Mouse (Mus musculus): ENCODE results near the gene Dennd4c. TPM values are rescaled to one million over a fixed set of nuclear protein-coding genes. Genes with fewer than 3 reads are reported as not detected.

Dennd4c gene
- total and polyA plus RNA-seq, 2 experiments = 2.7 to 18.9 TPM

DNA sequence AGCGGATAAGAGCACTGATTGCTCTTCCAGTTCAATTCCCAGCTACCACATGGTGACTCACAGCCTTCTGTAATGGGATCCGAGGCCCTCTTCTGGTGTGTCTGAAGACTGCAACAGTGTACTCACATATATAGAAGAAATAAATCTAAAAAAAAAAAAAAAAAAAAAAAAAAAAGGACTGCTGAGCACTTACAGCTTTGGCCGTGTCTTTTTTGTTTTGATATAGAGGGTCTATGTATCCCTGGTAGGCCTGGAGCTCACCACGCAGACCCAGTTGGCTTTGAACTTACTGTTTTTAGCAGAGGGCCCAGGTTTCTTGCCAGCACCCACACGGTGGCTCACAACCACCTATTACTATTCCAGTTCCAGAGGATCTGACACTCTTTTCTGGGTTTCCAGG lies 115.7 kb downstream of the Dennd4c start:
- Histone ChIP-seq H3K4me1 (ENCODE audit: control insufficient read depth, insufficient read depth, low read length) (no peaks in the 10 kb centered on the region), H3K36me3 (ENCODE audit: control insufficient read depth, insufficient read depth, low read length) (no peaks in the 10 kb centered on the region), H3K79me2 (ENCODE audit: control insufficient read depth, insufficient read depth, low read length) (no peaks in the 10 kb centered on the region), H3K27ac (replicated peaks; ENCODE audit: insufficient read depth, low read depth, low read length) (no peak overlapping the region), H3K4me3 (ENCODE audit: insufficient read depth, low read depth, low read length) (no peak overlapping the region), H3K27me3 (ENCODE audit: control insufficient read depth, insufficient read depth, low read length) (no peaks in the 10 kb centered on the region), H3K9ac (ENCODE audit: low read depth, low read length) (no peak overlapping the region)
- WGBS = 86% methylated on average over 5 of the region's 5 CpGs
- TF ChIP-seq CTCF (IDR thresholded peaks at IDR 0.05; ENCODE audit: low read depth, low read length) (no peak), POLR2A (IDR thresholded peaks at IDR 0.05; ENCODE audit: extremely low read depth, insufficient read depth, low read length) (no peak)
- no peak for DNase-seq (ENCODE audit: extremely low read depth, low read depth, low spot score)

DNA sequence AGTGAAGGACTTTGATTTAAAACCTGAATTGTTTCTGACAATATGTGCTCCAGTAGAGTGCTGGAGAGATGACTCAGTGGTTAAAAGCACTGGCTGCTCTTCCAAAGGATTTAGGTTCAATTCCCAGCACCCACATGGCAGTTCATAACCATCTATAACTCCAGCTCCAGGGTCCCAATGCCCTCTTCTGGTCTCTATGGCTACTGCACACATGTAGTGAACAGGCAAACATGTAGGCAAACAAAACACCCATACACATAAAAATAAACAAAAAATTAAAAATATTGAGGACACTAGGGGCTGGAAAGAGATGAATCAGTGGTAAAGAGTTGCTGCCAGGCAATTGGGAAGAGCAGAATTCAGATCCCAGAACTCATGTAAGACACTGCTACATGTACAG lies 123.6 kb downstream of the Dennd4c start:
- H3K27me3 ChIP-seq (ENCODE audit: control insufficient read depth, insufficient read depth, low read length) = no peaks in the 10 kb centered on the region

GRCm38 (mm10) chr4:86873072-86873471 lies 124.7 kb downstream of the Dennd4c start:
- H3K79me2 ChIP-seq (ENCODE audit: control insufficient read depth, insufficient read depth, low read length) = no peaks in the 10 kb centered on the region; the same call in 1 of the 2 replicates
- H3K27ac ChIP-seq (replicated peaks; ENCODE audit: insufficient read depth, low read depth, low read length) = no peak overlapping the region
- no peaks in the 10 kb centered on the region for H3K4me1 ChIP-seq (ENCODE audit: control insufficient read depth, insufficient read depth, low read length)
- no peaks in the 10 kb centered on the region for H3K36me3 ChIP-seq (ENCODE audit: control insufficient read depth, insufficient read depth, low read length)
- no peak overlapping the region for H3K4me3 ChIP-seq (ENCODE audit: insufficient read depth, low read depth, low read length)
- WGBS = 75% methylated on average over 4 of the region's 4 CpGs
- no peak for DNase-seq (ENCODE audit: extremely low read depth, low read depth, low spot score)
- H3K27me3 ChIP-seq (ENCODE audit: control insufficient read depth, insufficient read depth, low read length) = no peaks in the 10 kb centered on the region
- H3K9ac ChIP-seq (ENCODE audit: low read depth, low read length) = no peak overlapping the region
- no peak for TF ChIP-seq CTCF (IDR thresholded peaks at IDR 0.05; ENCODE audit: low read depth, low read length)
- no peak for TF ChIP-seq POLR2A (IDR thresholded peaks at IDR 0.05; ENCODE audit: extremely low read depth, insufficient read depth, low read length)

More for the DNA sequence above, 123.6 kb downstream of the Dennd4c start:
- no peaks in the 10 kb centered on the region for H3K36me3 ChIP-seq (ENCODE audit: control insufficient read depth, insufficient read depth, low read length)
- no peak overlapping the region for H3K27ac ChIP-seq (replicated peaks; ENCODE audit: insufficient read depth, low read depth, low read length)
- H3K4me1 ChIP-seq (ENCODE audit: control insufficient read depth, insufficient read depth, low read length) = no peaks in the 10 kb centered on the region
- H3K4me3 ChIP-seq (ENCODE audit: insufficient read depth, low read depth, low read length) = no peak overlapping the region
- no peak for DNase-seq (ENCODE audit: extremely low read depth, low read depth, low spot score)
- no peaks in the 10 kb centered on the region; the same call in 1 of the 2 replicates for H3K79me2 ChIP-seq (ENCODE audit: control insufficient read depth, insufficient read depth, low read length)
- TF ChIP-seq POLR2A (IDR thresholded peaks at IDR 0.05; ENCODE audit: extremely low read depth, insufficient read depth, low read length) (no peak), CTCF (IDR thresholded peaks at IDR 0.05; ENCODE audit: low read depth, low read length) (no peak)
- H3K9ac ChIP-seq (ENCODE audit: low read depth, low read length) = no peak overlapping the region

DNA sequence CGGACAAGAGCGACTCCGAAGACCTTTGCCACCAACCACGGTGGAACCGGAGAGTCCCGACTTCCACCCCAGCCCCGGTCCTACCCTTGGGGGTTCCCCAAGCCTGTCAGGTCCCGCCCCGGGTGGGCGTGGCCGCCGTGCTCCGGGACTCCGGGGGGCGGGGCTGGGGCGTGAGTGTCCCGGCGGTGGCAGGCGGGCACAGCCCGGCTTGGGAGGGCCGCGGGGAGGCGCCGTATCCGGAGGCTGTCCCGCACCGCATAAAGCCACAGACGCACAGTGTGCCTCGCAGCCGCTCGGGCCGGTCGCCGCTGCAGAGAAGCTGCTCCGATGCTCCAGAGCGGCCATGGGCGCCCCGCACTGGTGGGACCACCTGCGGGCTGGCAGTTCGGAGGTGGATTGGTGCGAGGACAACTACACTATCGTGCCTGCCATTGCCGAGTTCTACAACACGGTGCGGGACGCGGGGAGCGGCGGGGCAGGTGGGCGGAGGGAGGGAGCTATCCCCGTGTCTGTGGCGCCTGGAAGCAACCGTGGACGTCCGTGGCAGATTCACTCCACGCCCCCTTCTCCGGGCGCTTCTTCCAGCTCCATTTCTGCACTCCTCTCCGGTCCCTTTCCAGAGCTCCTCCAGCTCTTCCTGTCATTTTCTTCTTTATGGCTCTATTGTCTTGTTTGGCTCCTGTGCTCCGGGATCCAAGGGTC lies 125.9 kb downstream of the Dennd4c start, which contains the start of gene Acer2:
Gene Acer2 (plus strand): TSS at position 251 of the 702 bp plus-strand sequence.
- under 1% methylated on average over 60 of the region's 60 CpGs for WGBS
- peak within 1 kb of the TSS; percentile 90 for H3K4me3 ChIP-seq (ENCODE audit: insufficient read depth, low read depth, low read length)
- H3K79me2 ChIP-seq (ENCODE audit: control insufficient read depth, insufficient read depth, low read length) = no peaks in the 10 kb centered on the region; the same call in 1 of the 2 replicates
- no peaks in the 10 kb centered on the region for H3K27me3 ChIP-seq (ENCODE audit: control insufficient read depth, insufficient read depth, low read length)
- peak; percentile 73 for DNase-seq (ENCODE audit: extremely low read depth, low read depth, low spot score)
- peak within 1 kb of the TSS; percentile 90 for H3K9ac ChIP-seq (ENCODE audit: low read depth, low read length)
- TF ChIP-seq CTCF (IDR thresholded peaks at IDR 0.05; ENCODE audit: low read depth, low read length) = 0 out of 2 replicates have a peak, but pooled peaks have one; percentile 15
- peak; percentile 98 for TF ChIP-seq POLR2A (IDR thresholded peaks at IDR 0.05; ENCODE audit: extremely low read depth, insufficient read depth, low read length)
- no peaks in the 10 kb centered on the region for H3K36me3 ChIP-seq (ENCODE audit: control insufficient read depth, insufficient read depth, low read length)
- no peak within 1 kb of the TSS for H3K27ac ChIP-seq (replicated peaks; ENCODE audit: insufficient read depth, low read depth, low read length)
- H3K4me1 ChIP-seq (ENCODE audit: control insufficient read depth, insufficient read depth, low read length) = no peaks in the 10 kb centered on the region

- TF ChIP-seq CTCF (IDR thresholded peaks at IDR 0.05; ENCODE audit: low read depth, low read length) (no peak), POLR2A (IDR thresholded peaks at IDR 0.05; ENCODE audit: extremely low read depth, insufficient read depth, low read length) (no peak)
Measured at GRCm38 (mm10) chr4:86879477-86879876, 131.1 kb downstream of the Dennd4c start.

DNA sequence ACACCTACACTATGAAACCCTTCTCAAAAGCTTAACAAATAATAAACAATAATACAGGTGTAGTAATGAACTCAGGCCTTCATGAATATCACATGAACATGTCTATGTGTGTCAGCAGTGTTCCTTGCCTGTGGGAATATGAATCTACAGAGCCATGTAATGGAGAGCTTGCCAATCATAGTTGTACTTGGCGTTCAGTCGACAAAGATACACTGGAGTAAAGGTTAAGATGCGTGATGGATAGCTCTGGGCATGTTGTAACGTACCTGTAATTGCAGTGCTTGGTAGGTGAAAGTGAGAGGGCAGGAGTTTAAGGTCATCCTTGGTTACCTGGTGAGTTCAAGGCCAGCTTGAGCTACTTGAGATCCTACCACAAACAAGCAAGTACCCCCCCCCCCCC lies 132.8 kb downstream of the Dennd4c start:
- DNase-seq (ENCODE audit: extremely low read depth, low read depth, low spot score) = peak; percentile 34
- H3K27me3 ChIP-seq (ENCODE audit: control insufficient read depth, insufficient read depth, low read length) = no peaks in the 10 kb centered on the region
- no peak overlapping the region for H3K9ac ChIP-seq (ENCODE audit: low read depth, low read length)
- WGBS = 66% methylated on average over 4 of the region's 4 CpGs
- H3K36me3 ChIP-seq (ENCODE audit: control insufficient read depth, insufficient read depth, low read length) = no peaks in the 10 kb centered on the region
- no peak overlapping the region for H3K4me3 ChIP-seq (ENCODE audit: insufficient read depth, low read depth, low read length)
- no peaks in the 10 kb centered on the region for H3K79me2 ChIP-seq (ENCODE audit: control insufficient read depth, insufficient read depth, low read length)
- peaks cover 6% of the 10 kb centered on the region; the same call in 1 of the 2 replicates for H3K4me1 ChIP-seq (ENCODE audit: control insufficient read depth, insufficient read depth, low read length)
- TF ChIP-seq CTCF (IDR thresholded peaks at IDR 0.05; ENCODE audit: low read depth, low read length) = no peak
- no peak for TF ChIP-seq POLR2A (IDR thresholded peaks at IDR 0.05; ENCODE audit: extremely low read depth, insufficient read depth, low read length)
- no peak overlapping the region for H3K27ac ChIP-seq (replicated peaks; ENCODE audit: insufficient read depth, low read depth, low read length)

More at GRCm38 (mm10) chr4:86879477-86879876, 131.1 kb downstream of the Dennd4c start:
- H3K79me2 ChIP-seq (ENCODE audit: control insufficient read depth, insufficient read depth, low read length) = no peaks in the 10 kb centered on the region; the same call in 1 of the 2 replicates
- no peaks in the 10 kb centered on the region for H3K27me3 ChIP-seq (ENCODE audit: control insufficient read depth, insufficient read depth, low read length)
- no peak for DNase-seq (ENCODE audit: extremely low read depth, low read depth, low spot score)
- H3K4me1 ChIP-seq (ENCODE audit: control insufficient read depth, insufficient read depth, low read length) = no peaks in the 10 kb centered on the region
- no peaks in the 10 kb centered on the region for H3K36me3 ChIP-seq (ENCODE audit: control insufficient read depth, insufficient read depth, low read length)
- H3K4me3 ChIP-seq (ENCODE audit: insufficient read depth, low read depth, low read length) = no peak overlapping the region
- 87% methylated on average over 2 of the region's 2 CpGs for WGBS
- H3K27ac ChIP-seq (replicated peaks; ENCODE audit: insufficient read depth, low read depth, low read length) = no peak overlapping the region
- no peak overlapping the region for H3K9ac ChIP-seq (ENCODE audit: low read depth, low read length)

All from liver, adult 2 months (tissue).